Mouse (Mus musculus): ENCODE measurements around the gene Prkch. TPM values are rescaled to one million over a fixed set of nuclear protein-coding genes. Genes with fewer than 3 reads are reported as not detected.
A peak's percentile ranks its signal among the peaks of the same experiment; 100 is the strongest.

Gene Prkch
- total RNA-seq, 2 experiments from 2014 or later, result 3.2 to 3.7 TPM

GRCm38 (mm10) chr12:73774793-73775385 lies 190.3 kb downstream of the Prkch start:
- no peak for TF ChIP-seq CTCF (conservative IDR thresholded peaks at IDR 0.05)
- DNase-seq (ENCODE audit: low spot score in 2 of 2), result no peak
- Histone ChIP-seq H3K27ac (no peak overlapping the region), H3K4me3 (no peak overlapping the region)

DNA sequence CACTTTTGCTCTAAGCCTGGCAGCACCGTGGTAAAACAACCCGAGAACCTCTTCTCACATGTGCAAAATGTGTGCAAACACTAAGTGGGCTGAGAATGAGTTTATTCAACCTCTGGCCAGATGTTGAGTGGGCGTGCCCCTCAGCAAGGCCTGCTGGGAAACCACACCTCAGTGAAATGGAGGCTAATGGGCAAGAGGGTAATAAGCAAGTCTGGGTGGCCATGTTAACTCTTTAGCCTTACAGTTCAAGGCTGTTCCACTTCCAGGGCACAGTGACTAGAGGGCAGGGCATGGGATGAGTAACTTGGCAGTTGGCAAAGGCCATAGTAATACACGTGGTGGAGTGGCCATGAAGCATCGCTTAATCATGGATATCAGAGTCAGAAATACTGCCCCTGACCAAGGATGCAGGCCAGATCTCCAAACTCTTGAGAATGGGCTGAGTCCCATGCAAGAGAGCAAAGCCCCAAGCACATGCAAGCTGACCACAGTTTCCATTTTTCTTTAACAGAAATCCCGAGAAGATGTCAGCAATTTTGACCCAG lies 191.9 kb downstream of the Prkch start:
- H3K27ac ChIP-seq, result no peak overlapping the region
- DNase-seq (ENCODE audit: low spot score in 2 of 2), result no peak
- TF ChIP-seq CTCF (conservative IDR thresholded peaks at IDR 0.05), result no peak
- H3K4me3 ChIP-seq, result no peak overlapping the region

- TF ChIP-seq CTCF (conservative IDR thresholded peaks at IDR 0.05), result no peak
- no peak overlapping the region for H3K4me3 ChIP-seq
- no peak for DNase-seq (ENCODE audit: low spot score in 2 of 2)
- H3K27ac ChIP-seq, result no peak overlapping the region
Observed at GRCm38 (mm10) chr12:73777673-73778072, 193.1 kb downstream of the Prkch start.

- TF ChIP-seq CTCF (conservative IDR thresholded peaks at IDR 0.05), result no peak
- 0 out of 2 replicates have a peak overlapping the region, but pooled peaks have one; percentile 39 for H3K27ac ChIP-seq
- DNase-seq (ENCODE audit: low spot score in 2 of 2), result no peak
- no peak overlapping the region for H3K4me3 ChIP-seq
Observed at GRCm38 (mm10) chr12:73779332-73780231, 195.0 kb downstream of the Prkch start.

- Histone ChIP-seq H3K27ac (no peak overlapping the region), H3K4me3 (no peak overlapping the region)
- no peak for DNase-seq (ENCODE audit: low spot score in 2 of 2)
- no peak for TF ChIP-seq CTCF (conservative IDR thresholded peaks at IDR 0.05)
Observed at GRCm38 (mm10) chr12:73781425-73782032, 196.9 kb downstream of the Prkch start.

DNA sequence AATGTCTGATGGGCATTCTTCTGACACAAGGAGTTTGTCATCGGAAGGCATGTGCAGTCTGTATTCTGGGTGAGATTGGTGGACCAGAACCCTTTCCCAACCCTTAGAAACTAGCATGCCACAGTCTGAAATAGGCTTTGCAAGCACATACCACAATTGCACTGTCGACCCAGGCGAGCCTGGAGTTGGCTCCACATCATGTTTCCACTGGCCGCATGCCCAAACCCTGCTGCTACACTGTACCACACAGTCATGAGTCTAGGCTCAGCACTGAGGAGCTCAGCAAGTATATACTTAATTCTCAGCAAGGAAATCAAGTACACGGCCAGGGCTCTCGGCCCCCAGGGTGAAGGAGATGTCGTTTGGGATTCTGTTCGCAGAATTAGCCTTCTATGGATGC lies 202.3 kb downstream of the Prkch start:
- peak in 1 of 2 experiments; percentile 49 for DNase-seq (ENCODE audit: low spot score in 2 of 2)
- Histone ChIP-seq H3K27ac (no peak overlapping the region), H3K4me3 (no peak overlapping the region)
- TF ChIP-seq CTCF (conservative IDR thresholded peaks at IDR 0.05), result no peak

GRCm38 (mm10) chr12:73788850-73789249 lies 204.3 kb downstream of the Prkch start:
- no peak overlapping the region for H3K27ac ChIP-seq
- no peak overlapping the region for H3K4me3 ChIP-seq
- TF ChIP-seq CTCF (conservative IDR thresholded peaks at IDR 0.05), result no peak
- DNase-seq (ENCODE audit: low spot score in 2 of 2), result no peak

- TF ChIP-seq CTCF (conservative IDR thresholded peaks at IDR 0.05), result no peak
- Histone ChIP-seq H3K4me3 (no peak overlapping the region), H3K27ac (no peak overlapping the region)
- DNase-seq (ENCODE audit: low spot score in 2 of 2), result no peak
Observed at GRCm38 (mm10) chr12:73790571-73791108, 206.0 kb downstream of the Prkch start.

DNA sequence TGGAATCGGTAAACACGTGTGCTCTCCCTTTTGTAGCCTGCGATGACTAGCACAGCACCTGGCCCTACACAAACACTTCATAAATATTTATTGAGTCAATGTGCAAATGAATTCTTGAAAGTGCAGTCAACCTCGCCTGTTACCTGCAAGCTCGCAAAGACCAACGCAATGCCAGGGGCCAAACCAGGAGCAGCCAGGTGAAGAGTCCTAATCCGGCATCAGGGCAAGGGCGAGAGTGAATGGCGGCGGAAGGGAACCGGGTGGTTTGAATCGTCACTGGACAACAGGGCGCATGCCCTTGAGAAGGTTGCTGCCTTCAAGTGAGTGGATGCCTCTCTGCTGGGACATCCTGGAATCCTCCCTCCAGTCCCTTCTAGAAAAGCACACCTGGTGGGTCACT lies 208.6 kb downstream of the Prkch start:
- TF ChIP-seq CTCF (conservative IDR thresholded peaks at IDR 0.05), result no peak
- H3K4me3 ChIP-seq, result no peak overlapping the region
- H3K27ac ChIP-seq, result no peak overlapping the region
- DNase-seq (ENCODE audit: low spot score in 2 of 2), result no peak

DNA sequence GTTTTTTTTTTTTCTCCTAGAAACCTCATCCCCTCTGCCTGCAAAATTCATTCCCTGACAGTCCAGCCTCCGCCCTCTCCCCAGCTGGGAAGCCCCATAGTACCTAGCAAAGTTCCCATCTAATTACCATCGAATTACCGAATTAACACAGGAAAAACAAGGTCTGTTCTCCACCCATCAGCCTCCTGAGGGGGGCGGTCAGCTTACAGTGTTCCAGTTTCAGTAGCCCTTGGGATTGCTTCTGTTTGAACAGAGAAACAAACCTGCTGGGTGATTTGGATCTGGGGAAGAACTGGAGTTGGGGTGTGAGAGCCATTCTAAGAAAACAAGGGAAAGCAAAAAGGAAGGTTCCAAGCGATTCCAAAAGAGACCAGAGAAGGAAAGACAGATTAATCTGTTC lies 209.1 kb downstream of the Prkch start:
- Histone ChIP-seq H3K27ac (peak overlapping the region; percentile 59), H3K4me3 (peak overlapping the region; percentile 30; the same call in 1 of the 2 replicates)
- TF ChIP-seq CTCF (conservative IDR thresholded peaks at IDR 0.05), result peak; percentile 37
- no peak for DNase-seq (ENCODE audit: low spot score in 2 of 2)

DNA sequence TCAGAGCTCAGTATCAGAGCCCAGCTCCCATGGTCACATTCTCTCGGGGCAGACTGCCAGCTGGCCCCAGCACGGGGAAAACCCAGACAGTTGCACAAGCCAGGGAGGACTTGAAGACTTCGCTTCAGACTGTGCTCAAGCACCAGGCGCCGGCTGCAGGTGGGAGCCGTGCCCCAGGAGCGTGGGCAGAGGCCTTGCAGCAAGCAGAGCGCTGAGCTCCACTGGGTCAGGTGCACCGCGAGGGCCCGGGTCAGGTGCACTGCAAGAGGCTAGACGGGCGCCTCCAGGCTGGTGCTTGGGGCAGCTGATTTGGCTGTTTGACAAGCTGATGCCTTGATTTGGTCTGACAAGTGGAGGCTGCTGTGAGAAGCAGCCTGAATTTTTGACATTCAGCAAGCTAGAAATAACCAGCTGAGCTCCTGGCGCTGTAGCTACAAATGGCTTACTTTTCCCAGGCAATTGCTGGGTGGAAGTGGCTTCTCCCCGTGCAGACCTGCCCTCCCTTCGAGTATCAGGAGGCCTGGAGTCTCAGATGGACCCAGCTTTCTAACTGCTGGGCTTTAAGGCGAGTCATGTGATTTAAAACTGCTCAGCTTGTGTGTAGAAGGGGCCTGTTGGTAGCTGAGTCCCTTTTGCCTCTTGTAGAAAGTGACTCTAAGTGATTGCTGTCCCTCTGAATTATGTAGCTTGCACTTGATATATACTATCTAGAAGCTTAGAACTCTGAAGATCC lies 209.7 kb downstream of the Prkch start:
- Histone ChIP-seq H3K4me3 (peak overlapping the region; percentile 30), H3K27ac (peak overlapping the region; percentile 59)
- DNase-seq (ENCODE audit: low spot score in 2 of 2), result peak; percentile 27 to 35
- TF ChIP-seq CTCF (conservative IDR thresholded peaks at IDR 0.05), result no peak

GRCm38 (mm10) chr12:73799671-73800070 lies 215.1 kb downstream of the Prkch start:
- H3K4me3 ChIP-seq, result no peak overlapping the region

More at GRCm38 (mm10) chr12:73799671-73800070, 215.1 kb downstream of the Prkch start:
- DNase-seq (ENCODE audit: low spot score in 2 of 2), result no peak
- H3K27ac ChIP-seq, result no peak overlapping the region
- TF ChIP-seq CTCF (conservative IDR thresholded peaks at IDR 0.05), result no peak

Measured in layer of hippocampus, adult 2 months (tissue).